Mouse (Mus musculus) ES-Bruce4 (cell line): ENCODE data around the gene Gm47955.

Source experiments
- CTCF ChIP-seq: IDR thresholded peaks from one replicate; pipeline ENCODE4 v1.8.1; 2011; ENCODE audit warnings: low read depth, low read length
- POLR2A ChIP-seq: IDR thresholded peaks from one replicate; pipeline ENCODE4 v1.8.1; 2011; ENCODE audit warnings: low read length; ENCODE audit not compliant: insufficient read depth

DNA sequence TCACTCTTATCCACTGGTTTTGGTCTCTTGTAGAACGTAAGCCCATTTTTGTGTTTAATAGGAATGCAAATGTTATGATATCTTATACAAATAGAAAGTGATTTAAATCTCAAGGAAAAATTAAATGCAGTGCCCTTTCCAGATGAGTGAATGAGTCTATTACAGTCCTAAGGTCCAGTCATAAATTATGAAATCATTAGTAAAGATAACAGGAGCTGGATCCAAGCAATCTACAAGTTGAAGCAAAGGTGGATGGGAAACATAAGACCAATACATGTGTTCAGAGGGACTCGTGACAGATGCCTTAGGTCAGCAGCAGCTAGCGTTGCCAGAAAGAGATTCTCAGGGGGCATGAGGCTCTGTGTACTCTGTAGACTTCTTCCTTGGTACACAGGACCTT is 31.5 kb downstream of the Gm47955 start:
- TF ChIP-seq POLR2A (no peak), CTCF (no peak)
